Mouse (Mus musculus): ENCODE measurements at regions not wholly inside any gene's neighbourhood (a gene's known extent, or its start where the extent isn't known, plus 50 kb on each side); places are given as distances from the start of the nearest gene placed in this dataset.
A peak's percentile ranks its signal among the peaks of the same experiment; 100 is the strongest.

- ATAC-seq (ENCODE audit: insufficient read depth) (no peak), DNase-seq (ENCODE audit: low read depth in 3 of 3, low spot score in 3 of 3) (no peak)
- Histone ChIP-seq H3K27ac (no peak overlapping the region), H3K9ac (replicated peaks) (no peak overlapping the region), H3K4me3 (ENCODE audit: insufficient read depth in 1 of 2, low read depth in 2 of 2, low read length in 2 of 2) (no peak overlapping the region), H3K27me3 (ENCODE audit: control insufficient read depth, insufficient read depth, low read length) (no peaks in the 10 kb centered on the region), H3K36me3 (replicated peaks; ENCODE audit: control insufficient read depth, insufficient read depth, low read depth) (no peaks in the 10 kb centered on the region), H3K4me2 (ENCODE audit: low read depth) (no peak overlapping the region), H3K4me1 (replicated peaks; ENCODE audit: control insufficient read depth in 2 of 2, insufficient read depth in 2 of 2, low read length in 1 of 2) (no peaks in the 10 kb centered on the region; a peak in 1 of 4 replicates), H3K9me3 (ENCODE audit: control insufficient read depth, low read length) (no peaks in the 10 kb centered on the region)
- TF ChIP-seq CTCF (IDR thresholded peaks at IDR 0.05; ENCODE audit: low read depth) (no peak), EP300 (IDR thresholded peaks at IDR 0.05; ENCODE audit: low read depth) (no peak)
- 39% methylated on average over 8 of the region's 8 CpGs for WGBS (ENCODE audit: insufficient replicate concordance)
Measured at GRCm38 (mm10) chr1:184484801-184485200, 247.6 kb downstream of the Hlx start.

DNA sequence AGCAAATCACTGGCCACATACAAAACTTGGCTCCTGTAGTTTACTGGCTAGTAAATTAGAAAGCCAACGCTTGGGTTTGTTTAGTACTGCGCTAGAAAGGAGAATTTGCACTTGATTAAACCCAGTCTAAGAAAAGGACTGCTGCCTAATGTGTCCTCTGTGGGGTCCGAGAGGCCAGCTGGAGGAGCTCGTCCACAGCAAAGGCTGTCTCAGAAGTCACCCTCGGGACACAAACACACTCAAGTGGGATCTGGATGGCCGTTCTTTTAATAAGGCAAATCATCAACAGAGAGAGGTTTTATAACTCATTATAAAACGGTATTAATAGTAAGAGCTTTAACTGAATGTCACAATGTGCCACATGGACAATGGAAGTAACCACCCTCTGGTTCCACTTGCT lies 249.0 kb downstream of the Hlx start:
- Histone ChIP-seq H3K4me2 (ENCODE audit: low read depth) (no peak overlapping the region), H3K36me3 (replicated peaks; ENCODE audit: control insufficient read depth, insufficient read depth, low read depth) (no peaks in the 10 kb centered on the region), H3K4me1 (replicated peaks; ENCODE audit: control insufficient read depth in 2 of 2, insufficient read depth in 2 of 2, low read length in 1 of 2) (no peaks in the 10 kb centered on the region; a peak in 1 of 4 replicates), H3K27me3 (ENCODE audit: control insufficient read depth, insufficient read depth, low read length) (no peaks in the 10 kb centered on the region), H3K9ac (replicated peaks) (no peak overlapping the region), H3K27ac (no peak overlapping the region), H3K4me3 (ENCODE audit: insufficient read depth in 1 of 2, low read depth in 2 of 2, low read length in 2 of 2) (no peak overlapping the region), H3K9me3 (ENCODE audit: control insufficient read depth, low read length) (no peaks in the 10 kb centered on the region)
- ATAC-seq (ENCODE audit: insufficient read depth) (no peak), DNase-seq (ENCODE audit: low read depth in 3 of 3, low spot score in 3 of 3) (no peak)
- WGBS (ENCODE audit: insufficient replicate concordance), result 56% methylated on average over 7 of the region's 7 CpGs
- TF ChIP-seq EP300 (IDR thresholded peaks at IDR 0.05; ENCODE audit: low read depth) (no peak), CTCF (IDR thresholded peaks at IDR 0.05; ENCODE audit: low read depth) (no peak)

- no peak for ATAC-seq (ENCODE audit: insufficient read depth)
Measured at GRCm38 (mm10) chr1:184482026-184482425, 250.4 kb downstream of the Hlx start.

DNA sequence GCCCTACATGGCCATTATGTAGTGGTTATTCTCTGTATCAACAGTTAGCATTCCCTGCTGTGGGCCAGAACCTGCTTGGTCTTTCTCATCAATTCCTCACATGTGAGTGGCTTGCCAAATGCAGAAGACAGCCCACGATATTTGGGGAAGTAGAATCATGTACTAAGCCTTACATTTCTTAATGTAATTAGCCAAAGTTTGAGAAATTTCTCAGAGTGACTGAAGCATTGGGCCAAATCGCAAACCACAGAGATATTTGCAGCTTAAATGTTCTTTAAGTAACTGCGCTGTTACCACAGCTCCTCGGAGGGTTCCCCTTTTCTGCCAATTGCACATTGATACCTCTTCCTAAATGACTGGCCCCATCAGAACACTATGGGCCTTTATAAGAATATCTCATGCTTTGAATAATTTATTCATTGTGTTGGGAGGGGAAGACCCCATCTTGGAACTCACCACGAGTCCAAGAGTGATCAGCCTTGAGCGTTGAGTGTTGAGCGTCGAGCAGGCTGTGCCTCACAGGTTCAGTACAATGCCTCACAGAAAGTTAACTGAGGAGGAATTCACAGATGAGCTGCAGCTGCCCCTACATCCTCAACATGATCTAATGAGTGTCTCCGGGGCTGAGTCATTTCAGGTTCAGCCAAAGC lies 251.7 kb downstream of the Hlx start:
- ATAC-seq (ENCODE audit: insufficient read depth) (no peak), DNase-seq (ENCODE audit: low read depth in 3 of 3, low spot score in 3 of 3) (peak in 2 of 3 experiments; percentile 6 to 26)
- Histone ChIP-seq H3K27me3 (ENCODE audit: control insufficient read depth, insufficient read depth, low read length) (no peaks in the 10 kb centered on the region), H3K9me3 (ENCODE audit: control insufficient read depth, low read length) (no peaks in the 10 kb centered on the region), H3K36me3 (replicated peaks; ENCODE audit: control insufficient read depth, insufficient read depth, low read depth) (no peaks in the 10 kb centered on the region), H3K4me3 (ENCODE audit: insufficient read depth in 1 of 2, low read depth in 2 of 2, low read length in 2 of 2) (no peak overlapping the region), H3K9ac (replicated peaks) (no peak overlapping the region), H3K4me1 (replicated peaks; ENCODE audit: control insufficient read depth in 2 of 2, insufficient read depth in 2 of 2, low read length in 1 of 2) (no peaks in the 10 kb centered on the region; a peak in 1 of 4 replicates), H3K4me2 (ENCODE audit: low read depth) (no peak overlapping the region), H3K27ac (no peak overlapping the region)
- 52% methylated on average over 9 of the region's 9 CpGs for WGBS (ENCODE audit: insufficient replicate concordance)
- TF ChIP-seq CTCF (IDR thresholded peaks at IDR 0.05; ENCODE audit: low read depth), result no peak
- TF ChIP-seq EP300 (IDR thresholded peaks at IDR 0.05; ENCODE audit: low read depth), result no peak

More at GRCm38 (mm10) chr1:184482026-184482425, 250.4 kb downstream of the Hlx start:
- no peak for TF ChIP-seq CTCF (IDR thresholded peaks at IDR 0.05; ENCODE audit: low read depth)
- no peak for TF ChIP-seq EP300 (IDR thresholded peaks at IDR 0.05; ENCODE audit: low read depth)
- no peaks in the 10 kb centered on the region for H3K27me3 ChIP-seq (ENCODE audit: control insufficient read depth, insufficient read depth, low read length)
- no peaks in the 10 kb centered on the region for H3K9me3 ChIP-seq (ENCODE audit: control insufficient read depth, low read length)
- H3K4me2 ChIP-seq (ENCODE audit: low read depth), result no peak overlapping the region
- no peak overlapping the region for H3K4me3 ChIP-seq (ENCODE audit: insufficient read depth in 1 of 2, low read depth in 2 of 2, low read length in 2 of 2)
- DNase-seq (ENCODE audit: low read depth in 3 of 3, low spot score in 3 of 3), result no peak
- H3K27ac ChIP-seq, result no peak overlapping the region
- WGBS (ENCODE audit: insufficient replicate concordance), result 26% methylated on average over 9 of the region's 9 CpGs
- no peaks in the 10 kb centered on the region for H3K36me3 ChIP-seq (replicated peaks; ENCODE audit: control insufficient read depth, insufficient read depth, low read depth)
- H3K4me1 ChIP-seq (replicated peaks; ENCODE audit: control insufficient read depth in 2 of 2, insufficient read depth in 2 of 2, low read length in 1 of 2), result no peaks in the 10 kb centered on the region; a peak in 1 of 4 replicates
- H3K9ac ChIP-seq (replicated peaks), result no peak overlapping the region

DNA sequence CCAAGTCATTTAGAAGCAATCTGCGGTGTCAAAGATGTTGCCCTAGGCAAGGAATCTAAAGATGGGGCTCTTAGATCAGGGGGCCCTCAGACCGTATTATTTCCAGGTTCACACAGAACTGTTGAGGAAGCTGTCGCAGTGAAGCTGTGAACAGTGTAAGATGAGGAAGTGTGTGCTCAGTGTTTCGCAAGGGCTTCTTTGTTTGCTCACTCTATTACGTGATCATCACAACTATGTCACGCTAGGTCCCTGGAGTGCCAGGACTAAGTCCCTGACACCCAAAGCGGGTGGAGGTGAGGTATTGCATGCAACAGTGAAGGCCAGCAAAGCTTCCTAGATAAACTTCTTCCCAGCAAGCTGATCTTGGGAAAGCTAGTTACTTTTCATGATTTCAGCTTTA lies 254.4 kb downstream of the Hlx start:
- no peak overlapping the region for H3K27ac ChIP-seq
- no peaks in the 10 kb centered on the region; a peak in 1 of 4 replicates for H3K4me1 ChIP-seq (replicated peaks; ENCODE audit: control insufficient read depth in 2 of 2, insufficient read depth in 2 of 2, low read length in 1 of 2)
- no peaks in the 10 kb centered on the region for H3K9me3 ChIP-seq (ENCODE audit: control insufficient read depth, low read length)
- 0 out of 2 replicates have a peak, but pooled peaks have one; percentile 26 for ATAC-seq (ENCODE audit: insufficient read depth)
- H3K9ac ChIP-seq (replicated peaks), result no peak overlapping the region
- peak in 2 of 3 experiments; percentile 14 to 20 for DNase-seq (ENCODE audit: low read depth in 3 of 3, low spot score in 3 of 3)
- TF ChIP-seq CTCF (IDR thresholded peaks at IDR 0.05; ENCODE audit: low read depth) (no peak), EP300 (IDR thresholded peaks at IDR 0.05; ENCODE audit: low read depth) (no peak)
- 28% methylated on average over 7 of the region's 7 CpGs for WGBS (ENCODE audit: insufficient replicate concordance)
- H3K4me3 ChIP-seq (ENCODE audit: insufficient read depth in 1 of 2, low read depth in 2 of 2, low read length in 2 of 2), result no peak overlapping the region
- no peaks in the 10 kb centered on the region for H3K36me3 ChIP-seq (replicated peaks; ENCODE audit: control insufficient read depth, insufficient read depth, low read depth)
- no peaks in the 10 kb centered on the region for H3K27me3 ChIP-seq (ENCODE audit: control insufficient read depth, insufficient read depth, low read length)
- no peak overlapping the region for H3K4me2 ChIP-seq (ENCODE audit: low read depth)

Data from liver, embryonic 14.5 days (tissue).